Mouse (Mus musculus): ENCODE measurements around the gene Tas1r1. TPM values are rescaled to one million over a fixed set of nuclear protein-coding genes. Genes with fewer than 3 reads are reported as not detected.

Tas1r1 gene
- total and polyA plus RNA-seq, 2 experiments from 2014 or later, result 0.08 TPM; not detected in 1

GRCm38 (mm10) chr4:152068166-152068724 is 29.9 kb upstream of the Tas1r1 start:
- no peak for TF ChIP-seq EP300 (IDR thresholded peaks at IDR 0.05; ENCODE audit: low read depth)
- TF ChIP-seq CTCF (IDR thresholded peaks at IDR 0.05; ENCODE audit: low read depth), result no peak
- Histone ChIP-seq H3K9ac (replicated peaks; ENCODE audit: low read depth, low read length) (no peak overlapping the region), H3K27ac (ENCODE audit: low read depth) (no peak overlapping the region), H3K36me3 (replicated peaks; ENCODE audit: control insufficient read depth, insufficient read depth, low read length) (no peaks in the 10 kb centered on the region), H3K27me3 (ENCODE audit: control insufficient read depth, insufficient read depth, low read length) (no peaks in the 10 kb centered on the region), H3K9me3 (replicated peaks; ENCODE audit: control insufficient read depth, low read length) (no peaks in the 10 kb centered on the region), H3K4me1 (ENCODE audit: control insufficient read depth, insufficient read depth) (peaks cover 12% of the 10 kb centered on the region), H3K4me3 (ENCODE audit: low read depth, low read length) (no peak overlapping the region), H3K4me2 (ENCODE audit: low read depth, low read length) (no peak overlapping the region)
- no peak for DNase-seq (ENCODE audit: low spot score)
- ATAC-seq (ENCODE audit: insufficient read depth, low read depth), result no peak
- WGBS, result 77% methylated on average over 6 of the region's 6 CpGs

DNA sequence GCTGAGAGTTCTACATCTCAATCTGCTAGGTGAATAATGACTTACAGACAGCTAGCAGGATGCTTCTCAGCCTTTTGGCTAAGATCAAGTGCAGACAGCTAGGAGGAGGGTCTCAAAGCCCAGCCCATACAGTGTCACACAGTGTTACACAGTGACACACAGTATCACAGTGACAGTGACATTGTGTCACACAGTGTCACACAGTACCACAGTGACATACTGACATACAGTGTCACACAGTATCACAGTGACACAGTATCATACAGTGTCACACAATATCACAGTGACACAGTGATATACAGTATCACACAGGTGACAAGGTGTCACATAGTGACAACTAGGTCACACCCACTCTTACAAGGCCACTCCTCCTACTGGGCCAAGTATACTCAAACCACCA is 28.9 kb upstream of the Tas1r1 start:
- no peak for ATAC-seq (ENCODE audit: insufficient read depth, low read depth)
- H3K4me2 ChIP-seq (ENCODE audit: low read depth, low read length), result no peak overlapping the region
- DNase-seq (ENCODE audit: low spot score), result no peak
- TF ChIP-seq EP300 (IDR thresholded peaks at IDR 0.05; ENCODE audit: low read depth) (no peak), CTCF (IDR thresholded peaks at IDR 0.05; ENCODE audit: low read depth) (no peak)
- H3K9me3 ChIP-seq (replicated peaks; ENCODE audit: control insufficient read depth, low read length), result no peaks in the 10 kb centered on the region
- H3K4me3 ChIP-seq (ENCODE audit: low read depth, low read length), result no peak overlapping the region
- H3K27me3 ChIP-seq (ENCODE audit: control insufficient read depth, insufficient read depth, low read length), result no peaks in the 10 kb centered on the region
- H3K27ac ChIP-seq (ENCODE audit: low read depth), result no peak overlapping the region
- no peak overlapping the region for H3K9ac ChIP-seq (replicated peaks; ENCODE audit: low read depth, low read length)
- H3K36me3 ChIP-seq (replicated peaks; ENCODE audit: control insufficient read depth, insufficient read depth, low read length), result no peaks in the 10 kb centered on the region
- peaks cover 10% of the 10 kb centered on the region; the same call in 1 of the 2 replicates for H3K4me1 ChIP-seq (ENCODE audit: control insufficient read depth, insufficient read depth)

DNA sequence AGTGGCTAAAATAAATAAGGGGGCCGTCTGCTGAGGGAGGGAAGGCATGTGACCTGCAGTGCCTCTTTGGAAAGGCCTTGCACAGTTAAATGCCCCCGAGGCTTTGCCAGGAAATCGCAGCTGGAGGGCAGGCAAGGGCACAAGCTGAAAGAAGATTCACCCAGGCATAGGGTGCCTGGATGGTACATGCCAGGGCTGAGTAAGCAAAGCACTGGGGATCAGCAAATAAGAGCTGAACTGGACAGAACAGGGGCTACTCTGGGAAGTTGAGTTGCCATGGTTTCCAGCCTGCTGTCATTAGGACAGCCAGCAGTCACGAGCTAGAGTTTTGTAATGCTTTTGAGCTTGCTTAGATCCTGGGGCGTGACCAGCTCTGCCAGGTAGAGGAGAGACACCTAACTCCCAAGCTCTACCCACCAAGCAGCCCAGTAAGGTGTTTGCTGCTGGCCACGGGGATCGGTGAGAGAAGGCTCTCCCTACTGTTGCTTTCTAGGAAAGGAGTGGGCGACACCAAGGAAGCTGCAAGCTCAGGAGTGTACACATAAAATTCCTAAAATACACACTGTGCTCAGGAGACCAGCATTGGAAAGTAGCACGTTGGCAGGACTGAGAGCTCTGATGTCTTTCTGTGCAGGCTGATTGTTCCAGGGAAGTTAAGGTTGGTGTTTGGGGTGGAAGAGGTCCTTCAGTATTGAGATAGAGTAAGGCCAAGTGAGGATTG is 24.2 kb upstream of the Tas1r1 start:
- H3K9ac ChIP-seq (replicated peaks; ENCODE audit: low read depth, low read length), result no peak overlapping the region
- peaks cover 7% of the 10 kb centered on the region; the same call in 1 of the 2 replicates for H3K4me1 ChIP-seq (ENCODE audit: control insufficient read depth, insufficient read depth)
- TF ChIP-seq CTCF (IDR thresholded peaks at IDR 0.05; ENCODE audit: low read depth), result no peak
- TF ChIP-seq EP300 (IDR thresholded peaks at IDR 0.05; ENCODE audit: low read depth), result no peak
- no peak overlapping the region; the same call in 1 of the 2 replicates for H3K27ac ChIP-seq (ENCODE audit: low read depth)
- WGBS, result 60% methylated on average over 9 of the region's 9 CpGs
- DNase-seq (ENCODE audit: low spot score) (peak; percentile 28), ATAC-seq (ENCODE audit: insufficient read depth, low read depth) (peak; percentile 77)
- H3K4me2 ChIP-seq (ENCODE audit: low read depth, low read length), result no peak overlapping the region
- no peaks in the 10 kb centered on the region for H3K27me3 ChIP-seq (ENCODE audit: control insufficient read depth, insufficient read depth, low read length)
- H3K9me3 ChIP-seq (replicated peaks; ENCODE audit: control insufficient read depth, low read length), result no peaks in the 10 kb centered on the region
- no peak overlapping the region for H3K4me3 ChIP-seq (ENCODE audit: low read depth, low read length)
- peaks cover 26% of the 10 kb centered on the region for H3K36me3 ChIP-seq (replicated peaks; ENCODE audit: control insufficient read depth, insufficient read depth, low read length)

DNA sequence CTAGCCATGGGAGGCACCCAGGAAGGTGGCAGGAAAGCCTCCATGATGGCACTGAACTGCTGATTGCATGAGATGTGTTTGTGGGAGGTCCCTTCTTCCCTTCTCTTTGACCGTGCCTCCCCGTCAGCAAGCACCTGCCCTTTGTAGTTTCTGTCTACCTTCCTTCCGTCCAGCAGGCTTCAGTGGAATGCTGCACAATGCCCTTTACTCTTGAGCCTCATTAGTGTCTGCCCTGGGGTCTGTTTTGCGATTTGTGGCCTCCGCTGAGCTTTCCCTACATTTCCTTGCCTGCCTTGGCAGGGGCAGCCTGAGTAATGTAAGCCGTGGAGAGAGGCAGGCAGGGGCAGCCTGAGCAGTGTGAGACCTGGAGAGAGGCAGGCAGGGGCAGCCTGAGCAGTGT is 6.2 kb upstream of the Tas1r1 start:
- whole genome bisulfite sequencing, result 86% methylated on average over 6 of the region's 6 CpGs

DNA sequence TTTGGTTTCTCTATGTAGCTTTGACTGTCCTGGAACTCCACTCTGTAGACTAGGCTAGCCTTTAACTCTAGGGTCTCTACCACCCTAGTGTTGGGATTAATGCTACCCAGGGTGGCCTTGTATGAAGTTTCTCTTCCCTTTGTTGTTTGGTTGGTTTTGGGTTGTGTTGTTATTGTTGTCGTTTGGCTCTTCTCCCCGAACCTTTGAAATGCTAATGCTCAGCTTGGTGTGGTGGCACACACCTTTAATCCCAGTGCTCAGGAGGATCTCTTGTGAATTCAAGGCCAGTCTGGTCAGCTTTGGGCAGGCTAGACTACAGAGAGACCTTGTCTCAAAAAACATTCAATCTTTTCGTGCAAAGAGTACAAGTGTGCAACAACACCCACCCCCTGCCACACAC is 4.8 kb upstream of the Tas1r1 start:
- Histone ChIP-seq H3K4me2 (ENCODE audit: low read depth, low read length) (no peak overlapping the region), H3K9me3 (replicated peaks; ENCODE audit: control insufficient read depth, low read length) (no peaks in the 10 kb centered on the region), H3K4me3 (ENCODE audit: low read depth, low read length) (no peak overlapping the region), H3K4me1 (ENCODE audit: control insufficient read depth, insufficient read depth) (peaks cover 8% of the 10 kb centered on the region; the same call in 1 of the 2 replicates), H3K27ac (ENCODE audit: low read depth) (no peak overlapping the region), H3K9ac (replicated peaks; ENCODE audit: low read depth, low read length) (no peak overlapping the region), H3K27me3 (ENCODE audit: control insufficient read depth, insufficient read depth, low read length) (no peaks in the 10 kb centered on the region), H3K36me3 (replicated peaks; ENCODE audit: control insufficient read depth, insufficient read depth, low read length) (peaks cover 66% of the 10 kb centered on the region)
- TF ChIP-seq CTCF (IDR thresholded peaks at IDR 0.05; ENCODE audit: low read depth), result no peak
- no peak for TF ChIP-seq EP300 (IDR thresholded peaks at IDR 0.05; ENCODE audit: low read depth)
- DNase-seq (ENCODE audit: low spot score) (no peak), ATAC-seq (ENCODE audit: insufficient read depth, low read depth) (no peak)
- 90% methylated on average over 3 of the region's 3 CpGs for WGBS

More for the DNA sequence above, 6.2 kb upstream of the Tas1r1 start:
- Histone ChIP-seq H3K9me3 (replicated peaks; ENCODE audit: control insufficient read depth, low read length) (no peaks in the 10 kb centered on the region), H3K4me3 (ENCODE audit: low read depth, low read length) (no peak overlapping the region), H3K27ac (ENCODE audit: low read depth) (no peak overlapping the region), H3K36me3 (replicated peaks; ENCODE audit: control insufficient read depth, insufficient read depth, low read length) (peaks cover 73% of the 10 kb centered on the region), H3K4me1 (ENCODE audit: control insufficient read depth, insufficient read depth) (peaks cover 8% of the 10 kb centered on the region; the same call in 1 of the 2 replicates), H3K9ac (replicated peaks; ENCODE audit: low read depth, low read length) (no peak overlapping the region), H3K4me2 (ENCODE audit: low read depth, low read length) (no peak overlapping the region), H3K27me3 (ENCODE audit: control insufficient read depth, insufficient read depth, low read length) (no peaks in the 10 kb centered on the region)
- no peak for DNase-seq (ENCODE audit: low spot score)
- TF ChIP-seq CTCF (IDR thresholded peaks at IDR 0.05; ENCODE audit: low read depth) (no peak), EP300 (IDR thresholded peaks at IDR 0.05; ENCODE audit: low read depth) (no peak)
- ATAC-seq (ENCODE audit: insufficient read depth, low read depth), result no peak
